Mouse (Mus musculus): ENCODE data around the gene Ppp1r26.

DNA sequence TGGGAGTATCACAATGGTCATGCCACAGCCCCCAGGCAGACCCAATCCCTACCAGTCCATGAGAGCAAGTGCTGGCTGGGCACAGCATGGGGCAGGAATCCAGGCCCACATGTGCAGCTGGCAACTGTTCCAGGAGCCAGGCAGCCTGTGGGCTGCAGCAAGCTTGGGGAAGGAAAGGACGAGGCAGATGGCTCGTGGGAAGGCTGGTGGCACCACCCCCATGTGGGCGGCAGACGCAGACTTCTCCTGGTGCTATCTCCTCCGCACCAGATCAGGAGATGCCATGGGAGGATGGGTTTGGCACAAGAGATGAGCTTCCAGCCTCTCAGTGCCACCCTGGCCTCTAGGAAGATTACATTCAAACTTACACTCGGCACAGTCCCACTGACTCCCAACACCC lies 33.7 kb upstream of the Ppp1r26 start:
- TF ChIP-seq CTCF (IDR thresholded peaks at IDR 0.05; ENCODE audit: borderline replicate concordance, insufficient read depth, low read depth, low read length) (no peak), POLR2A (IDR thresholded peaks at IDR 0.05; ENCODE audit: borderline replicate concordance, insufficient read depth, low read length) (no peak)
